Mouse (Mus musculus) midbrain, embryonic 14.5 days (tissue): ENCODE data around the gene Zdhhc16. TPM values are rescaled to one million over a fixed set of nuclear protein-coding genes. Genes with fewer than 3 reads are reported as not detected.

Experiments used
- ATAC-seq: fragments of 200-750 bp; cut with Nextera tagmentation; 2 replicates; pipeline ENCODE4 v1.8.0; 2017; ENCODE audit warnings: moderate number of reproducible peaks, moderate library complexity; ENCODE audit not compliant: low FRiP score, low TSS enrichment
- DNase-seq: peaks from one replicate; pipeline ENCODE4 v3.0.0-alpha.2; 2015
- H3K27ac ChIP-seq: fragments of 300-500 bp; sonication (generic); replicated peaks from 2 replicates; pipeline ENCODE4 v1.5.1; 2014; ENCODE audit warnings: mild to moderate bottlenecking, low read depth, low read length, moderate library complexity
- H3K27me3 ChIP-seq: fragments of 300-500 bp; sonication (generic); 2 replicates; pipeline ENCODE4 v1.6.1; 2014; ENCODE audit warnings: low read length, control low read depth, mixed read lengths; ENCODE audit not compliant: control insufficient read depth, insufficient read depth
- H3K36me3 ChIP-seq: fragments of 300-500 bp; sonication (generic); 2 replicates; pipeline ENCODE4 v1.6.1; 2014; ENCODE audit warnings: low read length, control low read depth; ENCODE audit not compliant: control insufficient read depth, insufficient read depth
- H3K4me1 ChIP-seq: fragments of 300-500 bp; sonication (generic); 2 replicates; pipeline ENCODE4 v1.6.1; 2014; ENCODE audit warnings: mild to moderate bottlenecking, antibody characterized with exemption, low read length, control low read depth; ENCODE audit not compliant: control insufficient read depth, insufficient read depth
- H3K4me2 ChIP-seq: fragments of 300-500 bp; sonication (generic); 2 replicates; pipeline ENCODE4 v1.6.1; 2014; ENCODE audit warnings: mild to moderate bottlenecking, low read length, moderate library complexity
- H3K4me3 ChIP-seq: fragments of 300-500 bp; sonication (generic); replicated peaks from 2 replicates; pipeline ENCODE4 v1.5.1; 2014; ENCODE audit warnings: low read depth, low read length
- H3K9ac ChIP-seq: fragments of 300-500 bp; sonication (generic); replicated peaks from 2 replicates; pipeline ENCODE4 v1.6.1; 2014; ENCODE audit warnings: mild to moderate bottlenecking, low read length, moderate library complexity
- H3K9me3 ChIP-seq: fragments of 300-500 bp; sonication (generic); 2 replicates; pipeline ENCODE4 v1.6.1; 2016; ENCODE audit warnings: low read length, control low read depth, mixed read lengths; ENCODE audit not compliant: control insufficient read depth
- WGBS: fragments of 180-500 bp; shearing (Covaris S2); extraction: QIAGEN DNeasy Blood & Tissue Kit; methylation state at CpG from one replicate; pipeline ENCODE4 v1.1.7; 2014; 5-methylcytosine and 5-hydroxymethylcytosine counted together
- polyA plus RNA-seq: library from polyadenylated mRNA; unstranded; fragments of >200 nt; fragmentation: Nextera tagmentation; extraction: Ambion mirVana; gene quantifications from 2 replicates; pipeline ENCODE4 v1.2.1, GENCODE M21; 2014

Zdhhc16 gene
- polyA plus RNA-seq, 1 experiment from 2014 or later = 72.3 TPM

GRCm38 (mm10) chr19:41934124-41934523, 844 bp downstream of the Zdhhc16 start:
- Histone ChIP-seq H3K4me1 (peaks cover 14% of the 10 kb centered on the region), H3K4me3 (peak overlapping the region; percentile 88), H3K27ac (no peak overlapping the region; the same call in 1 of the 2 replicates), H3K9me3 (no peaks in the 10 kb centered on the region), H3K36me3 (peaks cover 28% of the 10 kb centered on the region), H3K27me3 (no peaks in the 10 kb centered on the region), H3K4me2 (peak overlapping the region; percentile 85), H3K9ac (peak overlapping the region; percentile 75)
- ATAC-seq (no peak), DNase-seq (peak; percentile 13)
- 22% methylated on average over 6 of the region's 6 CpGs for WGBS

GRCm38 (mm10) chr19:41935921-41936320, 2.6 kb downstream of the Zdhhc16 start:
- Histone ChIP-seq H3K4me1 (peaks cover 14% of the 10 kb centered on the region), H3K27me3 (no peaks in the 10 kb centered on the region), H3K36me3 (peaks cover 38% of the 10 kb centered on the region), H3K4me3 (no peak overlapping the region), H3K4me2 (no peak overlapping the region), H3K9ac (no peak overlapping the region), H3K27ac (no peak overlapping the region), H3K9me3 (no peaks in the 10 kb centered on the region)
- 98% methylated on average over 1 of the region's 1 CpGs for WGBS
- no peak for DNase-seq
- no peak for ATAC-seq

DNA sequence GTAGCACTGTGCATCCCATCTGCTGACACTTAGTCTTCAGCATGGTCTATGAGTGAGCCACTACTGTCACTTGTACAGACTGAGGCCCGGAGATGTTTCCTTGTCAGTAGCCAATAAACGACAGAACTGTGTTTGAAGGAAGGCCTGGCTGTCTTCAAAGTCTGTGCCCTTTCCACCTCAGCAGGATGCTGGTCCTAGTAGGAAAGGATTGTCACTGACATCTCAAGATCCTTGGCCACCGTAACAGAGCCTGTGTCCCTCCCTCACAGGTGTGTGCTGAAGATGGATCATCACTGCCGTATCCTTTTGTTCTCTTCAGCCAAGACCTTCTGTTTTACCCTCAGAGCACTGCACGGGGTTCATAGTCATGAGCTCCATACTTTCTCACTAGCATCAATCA, 5.3 kb downstream of the Zdhhc16 start:
- Histone ChIP-seq H3K9ac (no peak overlapping the region), H3K4me1 (peaks cover 9% of the 10 kb centered on the region), H3K4me3 (no peak overlapping the region), H3K9me3 (no peaks in the 10 kb centered on the region), H3K27me3 (no peaks in the 10 kb centered on the region), H3K27ac (no peak overlapping the region), H3K36me3 (peaks cover 61% of the 10 kb centered on the region), H3K4me2 (no peak overlapping the region)
- no peak for DNase-seq
- ATAC-seq = no peak
- 97% methylated on average over 5 of the region's 5 CpGs for WGBS

GRCm38 (mm10) chr19:41943841-41944240, 10.6 kb downstream of the Zdhhc16 start:
- Histone ChIP-seq H3K4me1 (no peaks in the 10 kb centered on the region), H3K4me3 (no peak overlapping the region), H3K27me3 (no peaks in the 10 kb centered on the region), H3K9ac (no peak overlapping the region), H3K36me3 (peaks cover 93% of the 10 kb centered on the region), H3K9me3 (no peaks in the 10 kb centered on the region), H3K27ac (no peak overlapping the region), H3K4me2 (no peak overlapping the region)
- WGBS = 92% methylated on average over 7 of the region's 7 CpGs
- ATAC-seq (no peak), DNase-seq (no peak)

DNA sequence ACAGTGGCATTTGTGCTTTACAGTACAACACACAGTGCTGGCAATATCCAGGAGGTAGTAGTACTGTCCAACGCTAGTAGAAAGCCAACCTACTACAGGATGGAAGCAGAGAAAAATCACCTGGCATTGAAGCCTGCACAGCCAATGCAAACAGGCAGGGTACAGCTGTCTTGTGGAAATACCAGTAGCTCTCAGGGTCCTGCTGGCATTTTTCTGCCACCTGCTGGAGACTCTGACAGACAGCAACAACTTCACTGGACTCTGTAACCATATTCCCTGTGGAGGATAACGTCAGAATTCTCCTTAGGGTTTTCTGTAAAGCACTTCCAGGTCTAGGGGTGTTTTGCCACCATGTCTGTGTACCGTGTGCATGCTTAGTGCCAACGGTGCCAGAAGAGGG, 19.0 kb downstream of the Zdhhc16 start:
- H3K4me3 ChIP-seq = no peak overlapping the region
- no peaks in the 10 kb centered on the region for H3K4me1 ChIP-seq
- H3K27me3 ChIP-seq = no peaks in the 10 kb centered on the region
- DNase-seq (peak; percentile 44), ATAC-seq (no peak)
- H3K9ac ChIP-seq = no peak overlapping the region
- no peak overlapping the region for H3K27ac ChIP-seq
- H3K36me3 ChIP-seq = peaks cover 93% of the 10 kb centered on the region
- H3K9me3 ChIP-seq = no peaks in the 10 kb centered on the region
- WGBS = 84% methylated on average over 4 of the region's 4 CpGs
- no peak overlapping the region for H3K4me2 ChIP-seq

GRCm38 (mm10) chr19:41953574-41953973, 20.3 kb downstream of the Zdhhc16 start:
- Histone ChIP-seq H3K36me3 (peaks cover 93% of the 10 kb centered on the region), H3K4me2 (no peak overlapping the region), H3K4me1 (no peaks in the 10 kb centered on the region), H3K9me3 (no peaks in the 10 kb centered on the region), H3K9ac (no peak overlapping the region), H3K27me3 (no peaks in the 10 kb centered on the region), H3K4me3 (no peak overlapping the region), H3K27ac (no peak overlapping the region)
- no peak for DNase-seq
- 97% methylated on average over 3 of the region's 3 CpGs for WGBS
- ATAC-seq = no peak

DNA sequence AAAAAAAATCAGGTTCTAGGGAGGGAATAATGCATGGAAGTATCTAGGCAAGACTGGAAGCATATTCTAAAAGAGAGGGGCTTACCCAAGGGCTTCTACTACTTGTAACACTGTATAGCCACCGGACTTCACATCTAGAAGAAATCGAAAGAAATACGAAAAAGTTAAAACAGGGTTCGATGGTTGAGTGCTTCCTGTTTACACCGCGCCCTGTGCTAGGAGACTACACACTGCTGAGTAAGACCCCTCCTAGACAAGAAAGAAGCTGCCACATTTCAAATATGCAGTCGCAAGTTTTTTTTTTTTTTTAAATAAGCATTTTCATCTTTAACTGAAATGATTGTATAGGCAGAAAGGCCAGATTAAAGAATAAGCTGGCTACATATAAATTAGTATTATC, 36.3 kb downstream of the Zdhhc16 start:
- Histone ChIP-seq H3K4me1 (peaks cover 3% of the 10 kb centered on the region; the same call in 1 of the 2 replicates), H3K9ac (no peak overlapping the region)
- no peak for ATAC-seq

GRCm38 (mm10) chr19:41973891-41974794, 40.9 kb downstream of the Zdhhc16 start:
- H3K27me3 ChIP-seq = no peaks in the 10 kb centered on the region
- no peaks in the 10 kb centered on the region for H3K9me3 ChIP-seq
- no peak overlapping the region for H3K4me3 ChIP-seq
- H3K9ac ChIP-seq = no peak overlapping the region
- 55% methylated on average over 13 of the region's 13 CpGs for WGBS
- peaks cover 5% of the 10 kb centered on the region for H3K36me3 ChIP-seq
- DNase-seq (peak; percentile 19), ATAC-seq (no peak)
- H3K27ac ChIP-seq = no peak overlapping the region
- peaks cover 3% of the 10 kb centered on the region; the same call in 1 of the 2 replicates for H3K4me1 ChIP-seq
- no peak overlapping the region for H3K4me2 ChIP-seq

More for the DNA sequence above, 36.3 kb downstream of the Zdhhc16 start:
- Histone ChIP-seq H3K36me3 (peaks cover 45% of the 10 kb centered on the region), H3K4me2 (no peak overlapping the region), H3K4me3 (no peak overlapping the region), H3K27me3 (no peaks in the 10 kb centered on the region), H3K9me3 (no peaks in the 10 kb centered on the region), H3K27ac (no peak overlapping the region)
- 99% methylated on average over 7 of the region's 7 CpGs for WGBS
- DNase-seq = no peak

DNA sequence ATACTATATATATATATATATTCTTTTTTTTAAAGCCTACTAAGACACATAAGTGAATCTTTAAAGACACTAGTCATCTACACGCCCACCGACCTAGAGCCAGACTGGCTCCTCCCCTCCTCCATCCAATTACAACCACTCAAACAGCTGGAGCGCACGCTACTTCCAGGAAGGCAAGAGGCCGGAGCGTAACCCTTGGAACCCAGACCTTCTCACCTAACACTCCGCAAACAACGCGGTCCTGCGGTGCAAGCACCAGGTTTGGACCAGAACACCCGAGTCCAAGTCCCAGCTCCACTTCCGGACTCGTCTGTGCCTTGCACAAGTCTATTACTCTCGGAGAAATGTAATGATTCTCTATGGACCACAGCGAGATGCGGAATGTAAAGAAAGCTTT, 47.1 kb downstream of the Zdhhc16 start:
- Histone ChIP-seq H3K27me3 (peaks cover 10% of the 10 kb centered on the region), H3K9me3 (no peaks in the 10 kb centered on the region), H3K36me3 (no peaks in the 10 kb centered on the region), H3K4me3 (peak overlapping the region; percentile 83), H3K4me1 (0 out of 2 replicates have a peak, but pooled peaks cover 7% of the 10 kb centered on the region), H3K4me2 (peak overlapping the region; percentile 100), H3K27ac (peak overlapping the region; percentile 64), H3K9ac (peak overlapping the region; percentile 73)
- WGBS = under 1% methylated on average over 16 of the region's 16 CpGs
- 0 out of 2 replicates have a peak, but pooled peaks have one; percentile 2 for ATAC-seq
- peak; percentile 60 for DNase-seq
